Mouse (Mus musculus) Patski (cell line): ENCODE results near the gene Gna12. TPM values are rescaled to one million over a fixed set of nuclear protein-coding genes. Genes with fewer than 3 reads are reported as not detected.

Experiments used
- ATAC-seq: fragments of 100-300 bp; one replicate; pipeline ENCODE4 v1.8.0; 2021
- CTCF ChIA-PET: fragments of 350-600 bp; sonication (Branson Sonifier 250); formaldehyde crosslinking; loops from one replicate; lab custom pipeline; 2022; ENCODE audit warnings: inconsistent platforms; lab: Charles Lee
- POLR2A ChIA-PET: fragments of 350-600 bp; sonication (Branson Sonifier 250); formaldehyde crosslinking; loops from one replicate; lab custom pipeline; 2022; ENCODE audit warnings: antibody characterized with exemption, inconsistent platforms; lab: Charles Lee
- DNase-seq: peaks from one replicate; pipeline ENCODE4 v3.0.0-alpha.2; 2011; ENCODE audit warnings: low read depth, low spot score
- H3K27me3 ChIP-seq: fragments of 371-371 bp; one replicate; pipeline ENCODE4 v1.5.1; 2021
- CTCF ChIP-seq: fragments of 100-300 bp; IDR thresholded peaks from one replicate; pipeline ENCODE4 v1.5.1; 2021
- in situ Hi-C: fragments of 300-500 bp; cut with MboI; formaldehyde crosslinking; loops from 3 replicates; pipeline ENCODE4 v1.11.1; 2018; ENCODE audit warnings: low pct_unique_long_range_greater_than_20kb, mixed read lengths
- polyA plus RNA-seq: library from polyadenylated mRNA; unstranded; gene quantifications from one replicate; pipeline ENCODE4 v1.2.3, GENCODE M21; 2021

Gna12 gene
- polyA plus RNA-seq, 1 experiment from 2014 or later = 80.5 TPM

- POLR2A ChIA-PET = interaction anchor here (0.9 kb wide), 1 partner anchor 55 kb away, joined by 4 read pairs; no protein-coding TSS in a partner anchor
These were observed 94.9 kb downstream of the Gna12 start for GRCm38 (mm10) chr5:140735297-140735696.

DNA sequence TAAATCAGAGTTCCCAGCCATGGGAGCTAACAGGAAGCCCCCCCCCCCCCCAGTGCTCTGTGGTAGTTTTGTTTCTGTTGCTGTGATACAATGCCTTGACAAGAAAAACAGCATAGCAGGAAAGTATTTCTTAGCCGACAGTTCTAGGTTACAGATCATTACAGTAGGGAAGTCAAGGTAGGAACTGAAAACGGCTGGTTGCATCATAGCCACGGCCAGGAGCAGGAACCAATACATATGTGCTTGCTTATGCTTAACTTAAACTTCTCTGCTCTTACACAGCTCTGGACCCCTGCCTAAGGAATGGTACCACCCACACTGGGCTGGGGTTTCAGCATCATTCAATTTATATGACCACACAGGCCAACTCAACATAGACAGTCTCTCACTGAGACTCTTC is 96.9 kb downstream of the Gna12 start:
- POLR2A ChIA-PET = no interaction called here
- CTCF ChIA-PET = interaction anchor here (1.4 kb wide), 1 partner anchor 17 kb away, joined by 4 read pairs; no protein-coding TSS in a partner anchor
- no peak for ATAC-seq

More at GRCm38 (mm10) chr5:140735297-140735696, 94.9 kb downstream of the Gna12 start:
- CTCF ChIA-PET = interaction anchor here (1.1 to 1.6 kb wide), 3 partner anchors 15 to 89 kb away, joined by 3 to 4 read pairs (median 4); no protein-coding TSS in a partner anchor
- in situ Hi-C loops = no loop called here
- TF ChIP-seq CTCF = no peak
- ATAC-seq (no peak), DNase-seq (no peak)
- H3K27me3 ChIP-seq = peaks cover 6% of the 10 kb centered on the region

DNA sequence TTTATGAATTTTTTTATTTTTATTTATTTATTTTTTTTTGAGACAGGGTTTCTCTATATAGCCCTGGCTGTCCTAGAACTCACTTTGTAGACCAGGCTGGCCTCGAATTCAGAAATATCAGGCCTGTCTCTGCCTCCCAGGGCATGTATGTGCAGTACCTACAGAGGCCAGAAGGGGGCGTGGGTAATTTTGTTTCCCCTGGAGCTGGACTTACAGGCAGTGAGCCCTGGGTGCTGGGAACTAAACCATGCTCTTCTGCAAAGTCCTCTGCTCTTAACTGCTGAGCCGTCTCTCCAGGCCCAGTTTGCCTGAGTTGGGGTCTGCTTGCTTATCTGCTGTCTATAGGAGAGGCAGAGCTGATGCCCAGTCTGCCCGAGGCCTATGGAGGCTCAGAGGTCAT is 98.0 kb downstream of the Gna12 start:
- peaks cover 6% of the 10 kb centered on the region for H3K27me3 ChIP-seq
- ATAC-seq (no peak), DNase-seq (no peak)
- in situ Hi-C loops = no loop called here
- TF ChIP-seq CTCF = no peak
- CTCF ChIA-PET = interaction anchor here (1.2 to 1.4 kb wide), 3 partner anchors 9 to 23 kb away, joined by 3 to 4 read pairs (median 3); no protein-coding TSS in a partner anchor
- POLR2A ChIA-PET = no interaction called here

More for the DNA sequence above, 96.9 kb downstream of the Gna12 start:
- TF ChIP-seq CTCF = no peak
- no peak for DNase-seq
- H3K27me3 ChIP-seq = peaks cover 6% of the 10 kb centered on the region
- in situ Hi-C loops = no loop called here

- in situ Hi-C loops = no loop called here
- ATAC-seq (no peak), DNase-seq (no peak)
- CTCF ChIA-PET = interaction anchor here (1.4 kb wide), 1 partner anchor 19 kb away, joined by 5 read pairs; no protein-coding TSS in a partner anchor
- TF ChIP-seq CTCF = no peak
- POLR2A ChIA-PET = no interaction called here
- H3K27me3 ChIP-seq = peaks cover 6% of the 10 kb centered on the region
These were observed 99.0 kb downstream of the Gna12 start for GRCm38 (mm10) chr5:140731040-140731797.

DNA sequence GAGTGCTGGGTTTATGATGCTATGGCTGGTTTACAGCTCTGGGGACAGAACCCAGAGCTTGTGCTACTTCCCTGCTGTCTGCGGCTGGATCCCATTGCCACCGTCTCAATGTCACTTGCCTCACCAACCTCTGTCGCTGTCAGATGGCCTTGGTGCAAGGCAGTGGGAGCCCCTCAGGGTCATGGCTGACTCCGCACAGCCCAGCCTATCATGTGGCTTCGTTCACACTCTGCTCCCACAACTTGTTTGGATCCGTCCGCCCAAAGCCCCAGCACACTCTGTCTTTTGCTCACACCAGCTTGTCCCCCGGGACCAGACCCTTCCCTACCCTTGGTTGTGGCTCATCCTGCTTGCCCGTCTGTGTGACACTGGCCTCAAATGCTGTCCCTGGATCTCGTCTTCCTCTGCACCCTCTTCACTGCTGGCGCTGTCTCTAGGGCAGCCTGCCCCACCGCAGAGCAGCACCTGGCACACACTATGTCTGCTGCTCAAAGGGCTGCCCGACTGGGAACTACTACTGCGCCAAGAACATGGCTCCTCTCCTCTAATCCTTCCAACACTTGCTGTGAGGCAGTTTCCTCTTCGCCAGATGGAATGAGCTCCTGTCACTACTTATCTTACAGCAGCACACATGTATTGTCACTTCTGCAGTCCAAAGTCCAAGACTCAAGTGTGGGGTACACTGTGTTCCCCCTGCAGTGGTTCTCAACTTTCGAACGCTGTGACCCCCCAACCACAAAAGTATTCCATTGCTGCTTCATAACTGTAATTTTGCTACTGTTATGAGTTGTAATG is 103.1 kb downstream of the Gna12 start:
- no peaks in the 10 kb centered on the region for H3K27me3 ChIP-seq
- TF ChIP-seq CTCF = no peak
- ATAC-seq = no peak
- no peak for DNase-seq
- in situ Hi-C loops = no loop called here
- CTCF ChIA-PET = interaction anchor here (1.1 to 2.0 kb wide), 3 partner anchors 23 to 24 kb away, joined by 3 to 7 read pairs (median 3); no protein-coding TSS in a partner anchor
- POLR2A ChIA-PET = no interaction called here

GRCm38 (mm10) chr5:140726062-140726839 is 104.0 kb downstream of the Gna12 start:
- TF ChIP-seq CTCF = no peak
- no peak for ATAC-seq
- in situ Hi-C loops = no loop called here
- DNase-seq = no peak
- CTCF ChIA-PET = interaction anchor here (1.1 to 2.0 kb wide), 3 partner anchors 23 to 24 kb away, joined by 3 to 7 read pairs (median 3); no protein-coding TSS in a partner anchor
- H3K27me3 ChIP-seq = no peaks in the 10 kb centered on the region
- POLR2A ChIA-PET = no interaction called here

DNA sequence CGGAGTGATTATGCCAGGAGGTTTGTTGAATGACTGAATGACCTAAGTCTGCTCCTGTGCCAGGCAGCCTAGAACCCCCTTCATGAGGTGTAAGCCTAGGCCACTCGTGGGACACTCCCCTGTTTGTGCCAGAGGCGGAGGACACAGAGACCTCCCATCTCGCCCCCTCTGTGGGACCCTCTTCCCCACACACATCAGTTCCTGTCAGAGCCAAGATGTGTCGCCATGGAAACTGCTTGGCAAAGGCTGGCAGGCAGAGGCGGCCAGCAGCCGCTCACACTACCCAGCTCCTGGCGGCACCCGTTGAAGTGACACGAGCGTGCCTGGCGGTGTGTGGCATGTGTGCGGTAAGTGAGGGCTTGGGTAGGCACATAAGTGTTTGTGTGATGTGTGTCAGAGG is 106.4 kb downstream of the Gna12 start, which contains the start of gene Amz1:
TSS of gene Amz1 (plus strand) at position 306 of the 400 bp plus-strand sequence.
- CTCF ChIA-PET = interaction anchor here (1.7 kb wide), 1 partner anchor 26 kb away, joined by 4 read pairs; no protein-coding TSS in a partner anchor
- no peak for TF ChIP-seq CTCF

DNA sequence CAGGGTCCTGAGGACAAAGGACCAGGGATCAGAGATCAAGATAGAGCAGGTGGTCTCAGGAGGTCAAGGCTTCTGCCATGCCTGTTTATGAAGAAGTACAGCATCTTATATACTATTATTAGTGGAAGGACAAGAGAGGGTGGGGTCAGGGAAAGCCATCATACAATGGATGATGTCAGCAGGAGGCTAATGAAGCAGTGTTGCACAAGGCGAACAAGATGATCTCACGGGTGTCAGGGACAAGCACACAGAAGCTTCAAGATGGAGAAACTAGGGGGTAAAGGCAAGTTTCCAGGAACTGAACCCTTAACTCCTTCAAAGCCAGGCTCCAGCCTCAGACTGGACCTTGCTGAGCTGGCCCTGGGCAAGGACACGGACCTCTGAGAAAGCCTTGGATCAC is 108.1 kb downstream of the Gna12 start:
- H3K27me3 ChIP-seq = no peaks in the 10 kb centered on the region
- POLR2A ChIA-PET = no interaction called here
- no peak for TF ChIP-seq CTCF
- ATAC-seq = no peak
- CTCF ChIA-PET = interaction anchor here (0.9 kb wide), 1 partner anchor 8 kb away, joined by 3 read pairs; no protein-coding TSS in a partner anchor
- DNase-seq = no peak
- in situ Hi-C loops = no loop called here

More for the DNA sequence above, 106.4 kb downstream of the Gna12 start, which contains the start of gene Amz1:
- no peak for ATAC-seq
- DNase-seq = no peak
- POLR2A ChIA-PET = no interaction called here
- in situ Hi-C loops = no loop called here
- no peaks in the 10 kb centered on the region for H3K27me3 ChIP-seq

DNA sequence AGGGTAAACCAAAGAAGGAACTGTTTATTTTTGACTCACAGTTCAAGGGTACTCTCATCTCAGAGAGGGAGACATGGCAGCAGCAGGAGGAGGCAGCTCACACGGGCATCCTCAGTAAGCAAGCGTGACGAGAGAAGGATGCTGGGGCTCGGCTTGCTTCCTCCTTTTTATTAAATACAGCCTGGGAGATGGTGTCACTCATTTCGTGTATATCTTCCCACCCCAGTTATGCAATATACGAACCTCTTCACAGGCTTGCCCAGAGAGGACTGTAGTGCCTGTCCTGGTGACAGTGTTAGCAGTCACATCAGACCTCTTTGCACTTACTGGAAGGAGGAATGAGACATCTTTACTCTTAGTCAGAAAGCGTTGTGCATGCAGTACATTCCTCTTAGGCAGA is 109.5 kb downstream of the Gna12 start:
- POLR2A ChIA-PET = no interaction called here

More for the DNA sequence above, 109.5 kb downstream of the Gna12 start:
- no peaks in the 10 kb centered on the region for H3K27me3 ChIP-seq
- ATAC-seq = no peak
- in situ Hi-C loops = no loop called here
- CTCF ChIA-PET = interaction anchor here (0.9 kb wide), 1 partner anchor 34 kb away, joined by 3 read pairs; no protein-coding TSS in a partner anchor
- no peak for TF ChIP-seq CTCF
- no peak for DNase-seq
